Mouse (Mus musculus) spleen, adult 2 months (tissue): ENCODE data around the gene Kxd1. TPM values are rescaled to one million over a fixed set of nuclear protein-coding genes. Genes with fewer than 3 reads are reported as not detected.
A peak's percentile ranks its signal among the peaks of the same experiment; 100 is the strongest.

ENCODE experiments used
- DNase-seq, 2 experiments: peaks; one replicate each; pipeline versions ENCODE4 v3.0.0 to v3.0.0-alpha.2; 2012 to 2021; ENCODE audit warnings: low spot score in 2 of 2, low read depth in 1 of 2
- H3K27ac ChIP-seq: fragments of 200-500 bp; 2 replicates; pipeline ENCODE4 v1.5.1; 2012; ENCODE audit warnings: low read length, inconsistent platforms; ENCODE audit not compliant: insufficient read depth
- H3K27me3 ChIP-seq: fragments of 200-500 bp; 2 replicates; pipeline ENCODE4 v1.6.1; 2012; ENCODE audit warnings: mild to moderate bottlenecking, moderate library complexity, low read length, inconsistent platforms; ENCODE audit not compliant: control insufficient read depth, insufficient read depth
- H3K36me3 ChIP-seq: fragments of 200-500 bp; 2 replicates; pipeline ENCODE4 v1.6.1; 2012; ENCODE audit warnings: mild to moderate bottlenecking, low read length, inconsistent platforms; ENCODE audit not compliant: control insufficient read depth, insufficient read depth
- H3K4me1 ChIP-seq: fragments of 200-500 bp; 2 replicates; pipeline ENCODE4 v1.6.1; 2011; ENCODE audit warnings: inconsistent platforms; ENCODE audit not compliant: control insufficient read depth, insufficient read depth, insufficient read length
- H3K4me3 ChIP-seq: fragments of 200-500 bp; 2 replicates; pipeline ENCODE4 v1.5.1; 2011; ENCODE audit warnings: mild to moderate bottlenecking, inconsistent platforms; ENCODE audit not compliant: insufficient read depth, insufficient read length; ENCODE audit errors: extremely low read depth
- CTCF ChIP-seq: fragments of 200-500 bp; IDR thresholded peaks from 2 replicates; pipeline ENCODE4 v1.5.1; 2011; ENCODE audit warnings: mild to moderate bottlenecking, inconsistent platforms; ENCODE audit not compliant: insufficient read depth, insufficient read length, insufficient replicate concordance; ENCODE audit errors: extremely low read depth
- POLR2A ChIP-seq: fragments of 200-500 bp; IDR thresholded peaks from 2 replicates; pipeline ENCODE4 v1.6.1; 2011; ENCODE audit warnings: low read depth, low read length, inconsistent platforms
- WGBS: fragments of 180-500 bp; shearing (Covaris S2); methylation state at CpG from one replicate; pipeline ENCODE4 v1.1.7; 2018; 5-methylcytosine and 5-hydroxymethylcytosine counted together
- polyA plus RNA-seq: library from polyadenylated mRNA; depleted of rRNA; stranded (reverse); fragments of >200 nt; gene quantifications from 2 replicates; pipeline ENCODE4 v1.2.3, GENCODE M21; 2012

The Kxd1 gene
- polyA plus RNA-seq, 1 experiment: 50.2 TPM

- no peak for TF ChIP-seq POLR2A
- no peak for TF ChIP-seq CTCF
- Histone ChIP-seq H3K27me3 (no peaks in the 10 kb centered on the region), H3K4me1 (no peaks in the 10 kb centered on the region; the same call in 1 of the 2 replicates), H3K27ac (no peak overlapping the region), H3K4me3 (no peak overlapping the region), H3K36me3 (no peaks in the 10 kb centered on the region)
- 50% methylated on average over 10 of the region's 10 CpGs for WGBS
- no peak for DNase-seq
These were observed 21.8 kb upstream of the Kxd1 start for GRCm38 (mm10) chr8:70549412-70550184.

GRCm38 (mm10) chr8:70547762-70548161, 20.0 kb upstream of the Kxd1 start:
- no peak for DNase-seq
- TF ChIP-seq CTCF (no peak), POLR2A (no peak)
- Histone ChIP-seq H3K4me3 (no peak overlapping the region), H3K27me3 (no peaks in the 10 kb centered on the region), H3K27ac (no peak overlapping the region), H3K4me1 (no peaks in the 10 kb centered on the region; the same call in 1 of the 2 replicates), H3K36me3 (no peaks in the 10 kb centered on the region)
- WGBS: 91% methylated on average over 6 of the region's 6 CpGs

GRCm38 (mm10) chr8:70546412-70546811, 18.7 kb upstream of the Kxd1 start:
- no peak overlapping the region for H3K4me3 ChIP-seq
- TF ChIP-seq POLR2A (no peak), CTCF (no peak)
- DNase-seq: no peak
- no peaks in the 10 kb centered on the region for H3K27me3 ChIP-seq
- WGBS: 60% methylated on average over 4 of the region's 4 CpGs
- H3K4me1 ChIP-seq: no peaks in the 10 kb centered on the region
- no peak overlapping the region for H3K27ac ChIP-seq
- no peaks in the 10 kb centered on the region for H3K36me3 ChIP-seq

- Histone ChIP-seq H3K27ac (peak overlapping the region; percentile 47), H3K4me3 (no peak overlapping the region), H3K36me3 (no peaks in the 10 kb centered on the region), H3K27me3 (no peaks in the 10 kb centered on the region), H3K4me1 (peaks cover 8% of the 10 kb centered on the region; the same call in 1 of the 2 replicates)
- TF ChIP-seq CTCF: no peak
- no peak for TF ChIP-seq POLR2A
- 74% methylated on average over 6 of the region's 6 CpGs for WGBS
- DNase-seq: no peak
These were observed 16.5 kb upstream of the Kxd1 start for GRCm38 (mm10) chr8:70544200-70544687.

GRCm38 (mm10) chr8:70541081-70541480, 13.3 kb upstream of the Kxd1 start:
- Histone ChIP-seq H3K27me3 (no peaks in the 10 kb centered on the region), H3K4me1 (peaks cover 13% of the 10 kb centered on the region; the same call in 1 of the 2 replicates), H3K4me3 (no peak overlapping the region), H3K27ac (no peak overlapping the region), H3K36me3 (no peaks in the 10 kb centered on the region)
- no peak for DNase-seq
- WGBS: 55% methylated on average over 5 of the region's 5 CpGs
- TF ChIP-seq CTCF (no peak), POLR2A (no peak)

GRCm38 (mm10) chr8:70540507-70541071, 12.8 kb upstream of the Kxd1 start:
- Histone ChIP-seq H3K4me3 (peak overlapping the region; percentile 90), H3K27me3 (no peaks in the 10 kb centered on the region), H3K27ac (no peak overlapping the region), H3K36me3 (no peaks in the 10 kb centered on the region), H3K4me1 (peaks cover 13% of the 10 kb centered on the region; the same call in 1 of the 2 replicates)
- WGBS: 18% methylated on average over 7 of the region's 7 CpGs
- DNase-seq: no peak
- TF ChIP-seq CTCF (no peak), POLR2A (no peak)

GRCm38 (mm10) chr8:70540013-70540506, 12.3 kb upstream of the Kxd1 start:
- TF ChIP-seq POLR2A (no peak), CTCF (no peak)
- Histone ChIP-seq H3K36me3 (no peaks in the 10 kb centered on the region; the same call in 1 of the 2 replicates), H3K27me3 (no peaks in the 10 kb centered on the region), H3K4me3 (peak overlapping the region; percentile 90), H3K27ac (peak overlapping the region; percentile 85), H3K4me1 (peaks cover 13% of the 10 kb centered on the region; the same call in 1 of the 2 replicates)
- no peak for DNase-seq
- 2% methylated on average over 4 of the region's 4 CpGs for WGBS
